ENCODE assay signal across 32 mouse cellular contexts in the genomic region with DNA sequence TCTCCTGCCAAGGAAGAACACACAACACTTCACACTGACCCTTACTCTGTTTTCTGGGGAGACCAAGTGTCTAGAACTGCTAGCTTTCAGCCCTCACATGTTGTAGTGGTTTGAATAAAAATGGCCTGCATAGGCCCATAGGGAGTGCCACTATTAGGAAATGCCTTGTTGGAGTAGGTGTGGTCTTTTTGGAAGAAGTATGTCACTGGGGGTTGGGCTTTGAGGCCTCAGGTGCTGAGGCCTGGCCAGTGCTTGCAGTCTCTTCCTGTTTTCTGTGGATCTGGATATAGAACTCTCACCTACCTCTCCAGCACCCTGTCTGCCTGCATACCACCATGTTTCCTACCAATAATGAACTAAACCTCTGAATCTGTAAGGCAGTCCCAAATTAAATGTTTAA.
"Had no signal": no experiment of that assay in that cellular context is flagged by ENCODE, and none has a peak within 500 bp of the region (broad histone marks: within the 10 kb centered on the region; RNA-seq: fewer than 3 reads in every experiment).

No protein-coding gene starts in this region.

- H3K9me3 ChIP-seq: limb, embryonic 10.5 days; limb, embryonic 12.5 days; limb, embryonic 13.5 days; limb, embryonic 15.5 days; liver, embryonic 12.5 days; liver, embryonic 13.5 days; liver, embryonic 15.5 days; lung, embryonic 15.5 days; midbrain, embryonic 10.5 days; midbrain, embryonic 12.5 days; midbrain, embryonic 13.5 days; midbrain, embryonic 15.5 days; neural tube, embryonic 12.5 days had no signal

- H3K9ac ChIP-seq: limb, embryonic 12.5 days; limb, embryonic 13.5 days; limb, embryonic 15.5 days; liver, embryonic 12.5 days; liver, embryonic 13.5 days; liver, embryonic 14.5 days; liver, embryonic 15.5 days; liver, postnatal 0 days; lung, embryonic 14.5 days; lung, embryonic 15.5 days; midbrain, embryonic 12.5 days; midbrain, embryonic 13.5 days; midbrain, embryonic 15.5 days; neural tube, embryonic 12.5 days had no signal

- H3K27me3 ChIP-seq: limb, embryonic 12.5 days; limb, embryonic 13.5 days; limb, embryonic 15.5 days; lung, embryonic 15.5 days; midbrain, embryonic 12.5 days; midbrain, embryonic 13.5 days; midbrain, embryonic 15.5 days; neural tube, embryonic 12.5 days had no signal

- H3K4me2 ChIP-seq: limb, embryonic 12.5 days; limb, embryonic 13.5 days; limb, embryonic 15.5 days; liver, embryonic 11.5 days; liver, embryonic 12.5 days; liver, embryonic 13.5 days; liver, embryonic 15.5 days; lung, embryonic 14.5 days; lung, embryonic 15.5 days; midbrain, embryonic 11.5 days; midbrain, embryonic 12.5 days; midbrain, embryonic 13.5 days; midbrain, embryonic 15.5 days; neural tube, embryonic 12.5 days had no signal

- H3K36me3 ChIP-seq: limb, embryonic 10.5 days; limb, embryonic 12.5 days; limb, embryonic 13.5 days; limb, embryonic 15.5 days; liver, embryonic 12.5 days; liver, embryonic 13.5 days; liver, embryonic 15.5 days; lung, embryonic 15.5 days; midbrain, embryonic 10.5 days; midbrain, embryonic 12.5 days; midbrain, embryonic 13.5 days; midbrain, embryonic 15.5 days; neural tube, embryonic 12.5 days had no signal

- H3K4me1 ChIP-seq: limb, embryonic 15.5 days; liver, embryonic 12.5 days; liver, embryonic 13.5 days; liver, embryonic 15.5 days; midbrain, embryonic 10.5 days; midbrain, embryonic 12.5 days; midbrain, embryonic 13.5 days; midbrain, embryonic 15.5 days; neural tube, embryonic 12.5 days had no signal

- H3K4me3 ChIP-seq: limb, embryonic 10.5 days; limb, embryonic 12.5 days; limb, embryonic 13.5 days; limb, embryonic 15.5 days; liver, embryonic 12.5 days; liver, embryonic 13.5 days; liver, embryonic 15.5 days; lung, embryonic 15.5 days; megakaryocyte, embryonic 14.5 days; midbrain, embryonic 10.5 days; midbrain, embryonic 12.5 days; midbrain, embryonic 13.5 days; midbrain, embryonic 15.5 days; myocyte; neural tube, embryonic 12.5 days had no signal

- DNase-seq: left cerebral cortex, postnatal 4 days; liver; liver, embryonic 13.5 days; liver, postnatal 0 days; lung, adult 18-20 months; lung, adult 2 months; lung, embryonic 14.5 days; lung, postnatal 10 days; lung, postnatal 14 days; lung, postnatal 36 days; lung, postnatal 4 days; midbrain, embryonic 14.5 days had no signal

- H3K27ac ChIP-seq: limb, embryonic 10.5 days; limb, embryonic 12.5 days; limb, embryonic 13.5 days; limb, embryonic 15.5 days; liver, embryonic 12.5 days; liver, embryonic 13.5 days; liver, embryonic 14.5 days; liver, embryonic 15.5 days; lung, embryonic 15.5 days; macrophage; midbrain, embryonic 10.5 days; midbrain, embryonic 12.5 days; midbrain, embryonic 13.5 days; midbrain, embryonic 15.5 days; neural tube, embryonic 12.5 days had no signal

- ATAC-seq: liver, embryonic 12.5 days; liver, postnatal 0 days; lung, postnatal 0 days; midbrain, embryonic 13.5 days; midbrain, embryonic 15.5 days; midbrain, embryonic 16.5 days had no signal
